Mouse (Mus musculus) thymus, adult 2 months (tissue): ENCODE measurements around the gene Sobp.

Source experiments
- CTCF ChIP-seq: fragments of 200-500 bp; IDR thresholded peaks from 2 replicates; pipeline ENCODE4 v1.5.1; 2012; ENCODE audit warnings: mild to moderate bottlenecking, control low read depth, low read length, moderate library complexity, borderline replicate concordance; ENCODE audit not compliant: control insufficient read depth, poor library complexity, insufficient read depth; ENCODE audit errors: extremely low read depth
- POLR2A ChIP-seq: fragments of 200-500 bp; IDR thresholded peaks from 2 replicates; pipeline ENCODE4 v1.6.1; 2012; ENCODE audit warnings: mild to moderate bottlenecking, low read length, control low read depth, moderate library complexity; ENCODE audit not compliant: control insufficient read depth, poor library complexity, insufficient read depth; ENCODE audit errors: extremely low read depth

- TF ChIP-seq CTCF = no peak
- no peak for TF ChIP-seq POLR2A
Measured at GRCm38 (mm10) chr10:43037455-43037793, 136.9 kb downstream of the Sobp start.
